Mouse (Mus musculus) erythroblast, embryonic 14.5 days (primary cell): Measurements from ENCODE around the gene Zfp12.

ENCODE experiments used
- GATA1 ChIP-seq: IDR thresholded peaks from 2 replicates; pipeline ENCODE4 v1.6.1; 2012; ENCODE audit warnings: low read length, inconsistent platforms, mixed read lengths
- TAL1 ChIP-seq: IDR thresholded peaks from 3 replicates; pipeline ENCODE4 v1.6.1; 2012; ENCODE audit warnings: low read length, inconsistent platforms, mixed read lengths

DNA sequence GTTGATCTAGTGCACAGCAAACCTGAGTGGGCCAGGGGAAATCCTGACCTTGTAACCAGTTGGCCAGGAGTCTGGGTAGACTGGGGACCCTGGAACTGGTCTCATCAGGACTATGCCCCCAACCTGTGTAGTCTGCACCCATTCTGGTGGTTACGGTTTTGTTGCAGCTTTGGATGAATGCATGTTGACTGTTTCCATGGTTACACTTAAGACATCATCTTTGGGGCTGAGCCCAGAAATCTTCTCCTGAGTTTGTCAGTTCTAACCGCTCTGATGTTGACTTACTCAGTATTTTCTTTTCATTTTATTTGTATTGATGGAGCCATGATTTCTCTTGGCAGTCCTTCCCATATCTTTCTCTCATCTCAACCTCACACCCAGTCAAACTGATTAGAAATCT lies 60.4 kb downstream of the Zfp12 start:
- TF ChIP-seq GATA1 (no peak), TAL1 (no peak)
